Mouse (Mus musculus): ENCODE measurements around the gene Papss1. TPM values are rescaled to one million over a fixed set of nuclear protein-coding genes. Genes with fewer than 3 reads are reported as not detected.

The Papss1 gene
- polyA plus RNA-seq, 1 experiment from 2014 or later = 117 TPM

DNA sequence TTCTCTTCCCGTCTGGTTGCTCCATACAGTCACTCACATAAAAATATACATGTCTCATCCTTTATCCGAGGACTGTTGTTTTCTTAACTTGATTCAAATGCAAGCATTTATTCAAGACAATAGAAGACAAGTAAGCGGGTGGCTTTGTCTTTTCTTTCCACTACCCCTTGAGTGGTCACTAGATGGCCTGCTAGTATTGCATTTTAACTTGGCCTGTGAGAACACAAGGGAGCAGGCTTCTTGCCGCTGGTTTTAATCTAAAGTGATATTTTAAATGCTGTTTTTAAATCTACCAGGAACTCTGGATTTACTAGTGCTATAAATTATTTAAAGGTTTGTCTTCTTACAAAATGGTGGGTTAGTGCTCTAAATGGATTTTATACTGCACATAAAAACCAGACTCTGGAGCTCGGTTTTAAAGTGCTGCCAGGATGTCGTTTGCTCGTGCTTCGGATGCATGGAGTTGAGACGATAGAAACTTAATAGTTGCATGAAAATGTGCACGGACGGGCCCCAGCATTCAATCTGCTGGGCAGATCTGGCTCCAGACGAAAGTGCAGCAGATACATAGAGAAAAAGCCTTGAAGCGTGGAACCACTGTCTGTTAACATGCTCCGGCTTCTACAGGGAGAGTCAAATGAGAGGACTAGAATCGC, 28.7 kb downstream of the Papss1 start:
- Histone ChIP-seq H3K27ac (no peak overlapping the region), H3K4me1 (no peaks in the 10 kb centered on the region), H3K4me2 (no peak overlapping the region), H3K4me3 (no peak overlapping the region), H3K27me3 (replicated peaks) (no peaks in the 10 kb centered on the region), H3K9me3 (no peaks in the 10 kb centered on the region), H3K36me3 (replicated peaks) (peaks cover 7% of the 10 kb centered on the region; the same call in 1 of the 2 replicates), H3K9ac (no peak overlapping the region)
- ATAC-seq (replicated peaks) = no peak; the same call in 1 of the 2 replicates
- WGBS = 81% methylated on average over 15 of the region's 15 CpGs

- H3K27me3 ChIP-seq (replicated peaks) = no peaks in the 10 kb centered on the region
- H3K36me3 ChIP-seq (replicated peaks) = no peaks in the 10 kb centered on the region
- H3K4me2 ChIP-seq = no peak overlapping the region
- no peak overlapping the region for H3K9ac ChIP-seq
- H3K4me3 ChIP-seq = no peak overlapping the region
- no peaks in the 10 kb centered on the region for H3K4me1 ChIP-seq
- no peaks in the 10 kb centered on the region for H3K9me3 ChIP-seq
- 96% methylated on average over 11 of the region's 11 CpGs for WGBS
- no peak overlapping the region for H3K27ac ChIP-seq
- no peak for ATAC-seq (replicated peaks)
Observed at GRCm38 (mm10) chr3:131594361-131594760, 29.8 kb downstream of the Papss1 start.

DNA sequence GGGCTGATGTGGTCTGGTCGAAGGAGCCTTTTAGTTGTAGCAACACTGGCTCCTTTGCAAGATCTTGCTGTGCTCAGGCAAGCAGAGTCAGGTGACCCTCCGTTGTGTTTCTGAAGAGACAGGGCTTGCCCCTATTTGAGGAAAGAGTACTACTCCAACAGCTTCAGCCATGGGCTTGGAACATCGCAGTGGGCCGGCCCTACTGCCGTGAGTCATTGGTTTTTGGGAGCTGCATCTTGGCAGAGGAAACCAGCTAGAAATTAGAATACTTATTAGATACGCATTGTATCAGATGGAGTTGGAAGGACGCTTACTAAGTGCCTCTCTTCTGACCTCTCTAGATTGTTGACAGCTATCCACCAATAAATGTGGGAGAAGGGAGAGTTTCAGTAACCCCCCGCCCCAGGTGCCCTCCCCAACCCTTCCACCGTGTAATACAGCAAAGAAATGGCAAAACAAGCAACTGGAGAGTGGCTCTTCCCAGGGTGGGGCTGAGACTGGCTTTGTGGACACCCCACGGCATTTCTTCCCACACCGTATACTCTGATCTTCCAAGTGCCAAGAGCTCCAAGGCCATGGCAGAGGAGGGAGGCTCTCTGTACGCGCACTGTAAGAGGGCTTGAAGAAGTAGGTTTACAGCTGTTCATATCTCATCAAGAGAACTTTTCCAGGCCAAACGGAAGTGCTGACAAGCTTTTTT, 31.1 kb downstream of the Papss1 start:
- no peak for ATAC-seq (replicated peaks)
- 94% methylated on average over 14 of the region's 14 CpGs for WGBS

GRCm38 (mm10) chr3:131600726-131601125, 36.2 kb downstream of the Papss1 start:
- H3K9me3 ChIP-seq = no peaks in the 10 kb centered on the region
- no peak overlapping the region for H3K4me3 ChIP-seq
- H3K27ac ChIP-seq = no peak overlapping the region
- no peak overlapping the region for H3K4me2 ChIP-seq
- H3K27me3 ChIP-seq (replicated peaks) = no peaks in the 10 kb centered on the region
- no peak overlapping the region for H3K9ac ChIP-seq
- H3K4me1 ChIP-seq = no peaks in the 10 kb centered on the region
- peaks cover 12% of the 10 kb centered on the region; the same call in 1 of the 2 replicates for H3K36me3 ChIP-seq (replicated peaks)
- ATAC-seq (replicated peaks) = no peak
- 93% methylated on average over 11 of the region's 11 CpGs for WGBS

More for the DNA sequence above, 31.1 kb downstream of the Papss1 start:
- no peaks in the 10 kb centered on the region for H3K4me1 ChIP-seq
- H3K27me3 ChIP-seq (replicated peaks) = no peaks in the 10 kb centered on the region
- no peak overlapping the region for H3K27ac ChIP-seq
- H3K4me2 ChIP-seq = no peak overlapping the region
- no peak overlapping the region for H3K4me3 ChIP-seq
- no peaks in the 10 kb centered on the region; the same call in 1 of the 2 replicates for H3K36me3 ChIP-seq (replicated peaks)
- H3K9me3 ChIP-seq = no peaks in the 10 kb centered on the region
- H3K9ac ChIP-seq = no peak overlapping the region

- ATAC-seq (replicated peaks) = no peak
- no peak overlapping the region for H3K4me2 ChIP-seq
- 97% methylated on average over 1 of the region's 1 CpGs for WGBS
- peaks cover 18% of the 10 kb centered on the region for H3K36me3 ChIP-seq (replicated peaks)
- H3K9ac ChIP-seq = no peak overlapping the region
- no peak overlapping the region for H3K4me3 ChIP-seq
- H3K4me1 ChIP-seq = no peaks in the 10 kb centered on the region
- H3K27ac ChIP-seq = no peak overlapping the region
- H3K9me3 ChIP-seq = no peaks in the 10 kb centered on the region
- no peaks in the 10 kb centered on the region for H3K27me3 ChIP-seq (replicated peaks)
Observed at GRCm38 (mm10) chr3:131601366-131601765, 36.8 kb downstream of the Papss1 start.

GRCm38 (mm10) chr3:131602995-131603414, 38.4 kb downstream of the Papss1 start:
- H3K27ac ChIP-seq = no peak overlapping the region
- no peak overlapping the region for H3K4me3 ChIP-seq
- no peak overlapping the region for H3K4me2 ChIP-seq
- H3K36me3 ChIP-seq (replicated peaks) = peaks cover 26% of the 10 kb centered on the region
- 85% methylated on average over 4 of the region's 4 CpGs for WGBS
- no peak overlapping the region for H3K9ac ChIP-seq
- no peaks in the 10 kb centered on the region for H3K9me3 ChIP-seq
- H3K4me1 ChIP-seq = no peaks in the 10 kb centered on the region
- no peak for ATAC-seq (replicated peaks)
- no peaks in the 10 kb centered on the region for H3K27me3 ChIP-seq (replicated peaks)

DNA sequence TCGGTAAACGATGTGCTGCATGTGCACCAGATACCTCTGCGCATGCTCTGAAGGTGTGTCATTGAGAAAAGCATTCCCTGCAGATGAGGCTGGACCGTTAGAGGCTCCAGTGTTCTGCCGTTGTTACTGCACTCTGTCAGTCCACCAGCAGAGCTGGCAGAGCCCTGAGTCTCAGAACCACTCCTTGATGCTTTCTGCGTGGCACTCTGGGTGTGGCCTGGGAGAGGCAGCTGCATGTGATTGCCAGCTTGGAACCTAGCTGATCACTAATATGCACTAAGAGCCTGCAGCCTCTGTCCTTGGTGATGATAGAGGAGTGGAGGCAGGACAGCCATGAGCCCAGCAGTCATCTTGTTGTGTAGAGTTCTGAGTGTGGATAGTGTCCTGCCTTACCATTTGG, 43.5 kb downstream of the Papss1 start:
- no peaks in the 10 kb centered on the region for H3K27me3 ChIP-seq (replicated peaks)
- H3K9me3 ChIP-seq = no peaks in the 10 kb centered on the region
- H3K4me1 ChIP-seq = no peaks in the 10 kb centered on the region
- no peak for ATAC-seq (replicated peaks)
- no peak overlapping the region for H3K27ac ChIP-seq
- H3K4me3 ChIP-seq = no peak overlapping the region
- H3K4me2 ChIP-seq = no peak overlapping the region
- peaks cover 27% of the 10 kb centered on the region; the same call in 1 of the 2 replicates for H3K36me3 ChIP-seq (replicated peaks)
- no peak overlapping the region for H3K9ac ChIP-seq
- 95% methylated on average over 6 of the region's 6 CpGs for WGBS

- H3K4me2 ChIP-seq = no peak overlapping the region
- H3K36me3 ChIP-seq (replicated peaks) = peaks cover 27% of the 10 kb centered on the region; the same call in 1 of the 2 replicates
- H3K27me3 ChIP-seq (replicated peaks) = no peaks in the 10 kb centered on the region
- no peak for ATAC-seq (replicated peaks)
- WGBS = 94% methylated on average over 4 of the region's 4 CpGs
- H3K9me3 ChIP-seq = no peaks in the 10 kb centered on the region
- H3K9ac ChIP-seq = no peak overlapping the region
- no peak overlapping the region for H3K27ac ChIP-seq
- no peaks in the 10 kb centered on the region for H3K4me1 ChIP-seq
- H3K4me3 ChIP-seq = no peak overlapping the region
Observed at GRCm38 (mm10) chr3:131609651-131610050, 45.1 kb downstream of the Papss1 start.

DNA sequence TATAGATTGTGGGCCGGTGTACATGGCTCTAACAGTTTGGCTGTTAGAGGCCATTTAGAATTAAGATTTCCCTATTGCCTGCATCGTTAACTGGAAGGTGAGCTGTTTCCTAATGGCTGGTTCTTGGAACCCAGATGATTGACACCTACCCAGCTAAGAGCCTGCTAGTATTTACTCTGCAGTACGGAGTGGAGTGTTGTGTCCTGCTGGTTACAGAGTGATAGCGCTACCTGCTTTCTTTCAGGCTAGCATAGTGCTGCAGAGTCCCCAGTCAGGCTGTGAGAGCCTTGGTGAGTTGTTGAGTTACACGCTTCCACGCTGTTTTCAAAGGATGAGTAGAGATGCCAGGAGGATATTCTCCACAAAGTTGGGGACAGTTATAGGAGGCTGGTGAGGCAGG, 46.0 kb downstream of the Papss1 start:
- no peaks in the 10 kb centered on the region for H3K27me3 ChIP-seq (replicated peaks)
- peaks cover 27% of the 10 kb centered on the region; the same call in 1 of the 2 replicates for H3K36me3 ChIP-seq (replicated peaks)
- no peak overlapping the region for H3K4me2 ChIP-seq
- no peak overlapping the region for H3K9ac ChIP-seq
- no peak overlapping the region for H3K4me3 ChIP-seq
- no peaks in the 10 kb centered on the region for H3K4me1 ChIP-seq
- ATAC-seq (replicated peaks) = no peak
- 86% methylated on average over 6 of the region's 6 CpGs for WGBS
- H3K9me3 ChIP-seq = no peaks in the 10 kb centered on the region
- H3K27ac ChIP-seq = no peak overlapping the region

DNA sequence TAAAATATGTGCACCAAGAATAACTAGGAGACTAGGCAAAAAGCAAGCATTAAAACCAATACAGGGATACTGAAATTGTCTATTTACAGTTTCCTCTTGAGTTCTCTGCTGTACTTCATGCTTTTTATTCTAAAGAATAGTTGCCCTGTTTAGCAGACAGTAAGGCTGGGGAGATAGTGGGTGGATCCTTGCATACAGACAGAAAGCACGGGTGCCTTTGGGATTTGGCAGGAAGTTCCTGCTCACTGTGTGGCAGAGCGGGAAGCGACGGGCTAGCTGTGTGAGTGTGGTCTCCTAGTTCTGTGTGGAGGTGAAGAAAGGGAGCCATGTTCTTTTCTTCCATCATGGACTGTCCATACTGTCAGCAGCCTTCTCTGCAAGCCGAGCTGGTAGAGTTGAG, 48.3 kb downstream of the Papss1 start:
- H3K4me3 ChIP-seq = no peak overlapping the region
- no peak overlapping the region for H3K27ac ChIP-seq
- H3K9ac ChIP-seq = no peak overlapping the region
- no peaks in the 10 kb centered on the region for H3K9me3 ChIP-seq
- H3K27me3 ChIP-seq (replicated peaks) = no peaks in the 10 kb centered on the region
- no peak for ATAC-seq (replicated peaks)
- no peaks in the 10 kb centered on the region for H3K4me1 ChIP-seq
- 92% methylated on average over 5 of the region's 5 CpGs for WGBS
- peaks cover 14% of the 10 kb centered on the region; the same call in 1 of the 2 replicates for H3K36me3 ChIP-seq (replicated peaks)
- no peak overlapping the region for H3K4me2 ChIP-seq

GRCm38 (mm10) chr3:131614056-131614455, 49.5 kb downstream of the Papss1 start:
- Histone ChIP-seq H3K27ac (no peak overlapping the region), H3K4me3 (no peak overlapping the region), H3K27me3 (replicated peaks) (no peaks in the 10 kb centered on the region), H3K9ac (no peak overlapping the region), H3K4me2 (no peak overlapping the region), H3K36me3 (replicated peaks) (peaks cover 9% of the 10 kb centered on the region), H3K4me1 (no peaks in the 10 kb centered on the region), H3K9me3 (no peaks in the 10 kb centered on the region)
- no peak for ATAC-seq (replicated peaks)
- 84% methylated on average over 8 of the region's 8 CpGs for WGBS

DNA sequence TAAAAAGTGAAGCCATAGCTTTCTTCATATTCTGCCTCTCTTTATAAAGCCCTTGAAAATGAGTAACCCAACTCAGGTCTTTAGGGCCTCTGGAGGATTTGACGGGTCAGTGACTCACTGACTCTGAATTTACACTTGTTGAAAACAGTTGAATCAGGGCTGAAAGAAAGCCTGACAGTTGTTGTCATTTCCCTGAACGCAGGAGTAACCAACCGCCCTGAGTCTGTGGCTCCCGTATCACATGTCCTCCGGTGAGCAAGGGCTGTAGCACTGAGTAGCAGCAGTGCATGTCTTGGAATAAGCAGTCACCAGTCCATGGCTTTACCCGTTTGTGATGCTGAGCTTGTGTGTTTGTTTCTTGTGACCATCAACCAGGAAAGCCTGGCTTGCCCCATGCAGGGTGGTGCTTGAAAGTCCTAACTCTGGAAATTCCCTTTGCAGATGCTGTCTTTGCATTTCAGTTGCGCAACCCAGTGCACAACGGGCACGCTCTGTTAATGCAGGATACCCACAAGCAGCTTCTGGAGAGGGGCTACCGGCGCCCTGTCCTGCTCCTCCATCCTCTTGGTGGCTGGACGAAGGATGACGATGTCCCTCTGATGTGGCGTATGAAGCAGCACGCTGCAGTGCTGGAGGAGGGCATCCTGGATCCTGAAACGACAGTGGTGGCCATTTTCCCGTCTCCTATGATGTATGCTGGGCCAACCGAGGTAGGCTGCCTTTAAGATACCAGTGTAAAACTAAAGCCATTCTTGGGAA, 54.2 kb downstream of the Papss1 start:
- ATAC-seq (replicated peaks) = no peak
- Histone ChIP-seq H3K4me2 (no peak overlapping the region), H3K4me3 (no peak overlapping the region), H3K27ac (no peak overlapping the region), H3K36me3 (replicated peaks) (peaks cover 7% of the 10 kb centered on the region), H3K9ac (no peak overlapping the region), H3K27me3 (replicated peaks) (no peaks in the 10 kb centered on the region), H3K9me3 (no peaks in the 10 kb centered on the region), H3K4me1 (no peaks in the 10 kb centered on the region)
- 86% methylated on average over 18 of the region's 18 CpGs for WGBS
